Mouse (Mus musculus) c-Kit-positive CD71-positive TER-119-negative erythroid progenitor cells, embryonic 14.5 days (primary cell): ENCODE data around the gene AU022252.

Experiments used
- DNase-seq: peaks from one replicate; pipeline ENCODE4 v3.0.0-alpha.2; 2013; ENCODE audit warnings: low read depth

The AU022252 gene

GRCm38 (mm10) chr4:119244468-119245240 lies 12.1 kb upstream of the AU022252 start:
- no peak for DNase-seq

- no peak for DNase-seq
Observed at GRCm38 (mm10) chr4:119242571-119242970, 10.1 kb upstream of the AU022252 start.

GRCm38 (mm10) chr4:119241664-119242063 lies 9.2 kb upstream of the AU022252 start:
- no peak for DNase-seq

- DNase-seq, result peak; percentile 72
Observed at GRCm38 (mm10) chr4:119239181-119239682, 6.7 kb upstream of the AU022252 start.

GRCm38 (mm10) chr4:119238661-119239060 lies 6.1 kb upstream of the AU022252 start:
- DNase-seq, result no peak

GRCm38 (mm10) chr4:119234348-119234747 lies 1.8 kb upstream of the AU022252 start:
- DNase-seq, result no peak

GRCm38 (mm10) chr4:119233256-119233901 lies 867 bp upstream of the AU022252 start:
- DNase-seq, result no peak

GRCm38 (mm10) chr4:119226751-119227150 lies 5.8 kb downstream of the AU022252 start:
- no peak for DNase-seq

GRCm38 (mm10) chr4:119225719-119226118 lies 6.8 kb downstream of the AU022252 start:
- DNase-seq, result no peak

- no peak for DNase-seq
Observed at GRCm38 (mm10) chr4:119224534-119224933, 8.0 kb downstream of the AU022252 start.

GRCm38 (mm10) chr4:119223696-119224095 lies 8.8 kb downstream of the AU022252 start:
- DNase-seq, result peak; percentile 70

- DNase-seq, result no peak
Observed at GRCm38 (mm10) chr4:119218169-119218568, 14.3 kb downstream of the AU022252 start, which contains the start of gene Tmem269. Gene Tmem269, minus strand, starts transcription at chr4:119218217.

GRCm38 (mm10) chr4:119216667-119217066 lies 15.8 kb downstream of the AU022252 start:
- DNase-seq, result no peak

GRCm38 (mm10) chr4:119204672-119205071 lies 27.8 kb downstream of the AU022252 start:
- DNase-seq, result peak; percentile 74

GRCm38 (mm10) chr4:119198105-119198504 lies 34.4 kb downstream of the AU022252 start:
- no peak for DNase-seq

- DNase-seq, result no peak
Observed at GRCm38 (mm10) chr4:119195582-119196320, 36.8 kb downstream of the AU022252 start.

- peak; percentile 79 for DNase-seq
Observed at GRCm38 (mm10) chr4:119194909-119195581, 37.5 kb downstream of the AU022252 start, which contains the start of gene Svbp. Gene Svbp, plus strand, starts transcription at chr4:119195306.

- no peak for DNase-seq
Observed at GRCm38 (mm10) chr4:119192757-119193156, 39.8 kb downstream of the AU022252 start.

- DNase-seq, result no peak
Observed at GRCm38 (mm10) chr4:119191273-119191672, 41.2 kb downstream of the AU022252 start.

GRCm38 (mm10) chr4:119190618-119191017 lies 41.9 kb downstream of the AU022252 start:
- peak; percentile 87 for DNase-seq

GRCm38 (mm10) chr4:119189864-119190263 lies 42.6 kb downstream of the AU022252 start, which contains the start of gene Ermap:
Gene Ermap, minus strand, starts transcription at chr4:119190011.
- DNase-seq, result peak; percentile 90

- no peak for DNase-seq
Observed at GRCm38 (mm10) chr4:119189392-119189791, 43.1 kb downstream of the AU022252 start.
